Mouse (Mus musculus): Measurements from ENCODE around the gene Homer1. TPM values are rescaled to one million over a fixed set of nuclear protein-coding genes. Genes with fewer than 3 reads are reported as not detected.

Homer1 gene
- polyA plus RNA-seq, 1 experiment from 2014 or later, result 3.0 TPM

DNA sequence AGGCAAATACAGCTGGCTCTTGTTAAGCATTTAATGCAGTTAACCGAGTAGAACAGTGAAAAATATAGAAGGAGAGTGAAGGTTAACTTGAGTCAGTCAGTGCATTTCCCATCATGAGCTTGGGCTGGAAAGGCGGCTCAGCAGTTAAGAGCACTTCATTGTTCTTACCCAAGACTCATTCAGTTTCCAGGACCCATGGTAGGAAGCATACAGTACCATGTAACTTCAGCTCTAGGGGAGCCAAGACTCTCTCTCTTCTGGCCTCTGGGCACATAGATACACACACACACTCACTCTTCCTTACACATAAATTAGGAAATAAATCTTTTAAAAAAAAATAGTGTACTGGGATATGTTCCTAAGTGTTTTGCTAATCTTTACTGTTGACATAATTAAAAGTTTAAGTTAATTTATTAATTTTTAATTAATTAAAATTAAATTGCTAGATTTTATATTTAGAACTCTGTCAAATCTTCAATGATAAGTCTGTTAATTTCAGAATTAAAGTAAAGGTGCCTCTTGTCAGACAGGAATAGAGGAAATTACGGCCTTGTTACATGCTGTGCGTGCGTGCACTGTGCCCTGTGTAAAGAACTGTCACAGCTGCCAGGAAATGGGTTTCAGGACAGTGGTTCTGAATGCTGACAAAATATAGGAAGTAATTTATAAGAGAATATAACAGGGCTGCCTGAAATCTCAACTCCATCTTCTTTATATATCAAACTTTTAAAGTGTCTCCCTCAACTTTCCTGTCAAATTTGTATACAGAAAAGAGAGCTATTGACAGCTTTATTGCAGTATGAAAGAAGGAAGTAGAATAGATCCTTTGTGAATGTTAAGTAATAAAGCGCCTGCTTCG lies 55.2 kb downstream of the Homer1 start:
- H3K27me3 ChIP-seq (replicated peaks; ENCODE audit: control insufficient read depth, insufficient read depth, low read length), result no peaks in the 10 kb centered on the region
- no peaks in the 10 kb centered on the region for H3K36me3 ChIP-seq (ENCODE audit: control insufficient read depth, insufficient read depth, low read length)
- ATAC-seq, result no peak; the same call in 1 of the 2 replicates
- 69% methylated on average over 7 of the region's 7 CpGs for WGBS
- H3K9ac ChIP-seq (ENCODE audit: low read depth, low read length), result no peak overlapping the region
- no peaks in the 10 kb centered on the region for H3K4me1 ChIP-seq (ENCODE audit: control insufficient read depth, insufficient read depth, low read length)
- H3K4me2 ChIP-seq (ENCODE audit: low read depth, low read length), result no peak overlapping the region
- H3K27ac ChIP-seq (ENCODE audit: low read length), result no peak overlapping the region
- H3K4me3 ChIP-seq (ENCODE audit: low read length), result no peak overlapping the region
- no peaks in the 10 kb centered on the region for H3K9me3 ChIP-seq (ENCODE audit: control insufficient read depth, low read length)

DNA sequence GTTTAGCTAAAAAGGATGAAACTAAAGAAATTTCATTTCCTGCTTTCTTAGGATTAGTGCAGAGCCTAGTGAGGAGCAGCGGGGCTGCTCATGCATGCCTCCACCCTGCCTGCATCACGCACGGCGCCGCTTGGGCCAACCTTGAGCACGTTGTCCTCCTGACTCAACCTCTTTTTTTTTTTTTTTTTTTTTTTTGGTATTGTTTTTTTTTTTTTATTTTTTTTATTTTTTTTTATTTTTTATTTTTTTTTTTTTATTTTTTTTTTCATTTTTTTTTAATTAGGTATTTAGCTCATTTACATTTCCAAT lies 55.8 kb downstream of the Homer1 start:
- Histone ChIP-seq H3K27me3 (replicated peaks; ENCODE audit: control insufficient read depth, insufficient read depth, low read length) (no peaks in the 10 kb centered on the region), H3K4me3 (ENCODE audit: low read length) (no peak overlapping the region), H3K4me2 (ENCODE audit: low read depth, low read length) (no peak overlapping the region), H3K4me1 (ENCODE audit: control insufficient read depth, insufficient read depth, low read length) (no peaks in the 10 kb centered on the region), H3K9ac (ENCODE audit: low read depth, low read length) (no peak overlapping the region), H3K9me3 (ENCODE audit: control insufficient read depth, low read length) (no peaks in the 10 kb centered on the region), H3K36me3 (ENCODE audit: control insufficient read depth, insufficient read depth, low read length) (no peaks in the 10 kb centered on the region), H3K27ac (ENCODE audit: low read length) (no peak overlapping the region)
- ATAC-seq, result no peak
- WGBS, result 86% methylated on average over 6 of the region's 6 CpGs

DNA sequence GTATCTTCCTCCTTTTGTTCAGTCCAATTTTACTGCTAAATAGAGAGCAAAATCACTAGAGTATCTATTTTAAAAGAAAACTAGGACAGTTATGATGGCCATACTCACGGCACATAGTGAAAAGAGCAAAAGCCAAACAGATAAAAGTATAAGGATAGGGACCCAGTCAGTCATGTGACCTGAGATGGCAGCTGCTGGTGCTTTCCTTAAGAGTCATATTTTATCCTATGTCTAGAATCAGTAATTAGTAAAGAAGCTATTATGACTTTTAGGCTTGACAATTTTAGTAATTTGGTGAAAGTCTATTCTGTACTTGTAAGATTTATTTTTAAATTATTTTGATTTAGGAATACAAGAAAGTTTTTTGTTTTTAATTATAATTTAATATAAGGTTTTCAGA lies 59.1 kb downstream of the Homer1 start:
- no peak overlapping the region for H3K4me2 ChIP-seq (ENCODE audit: low read depth, low read length)
- H3K9me3 ChIP-seq (ENCODE audit: control insufficient read depth, low read length), result no peaks in the 10 kb centered on the region
- ATAC-seq, result no peak
- H3K36me3 ChIP-seq (ENCODE audit: control insufficient read depth, insufficient read depth, low read length), result no peaks in the 10 kb centered on the region
- WGBS, result 83% methylated on average over 1 of the region's 1 CpGs
- H3K27ac ChIP-seq (ENCODE audit: low read length), result no peak overlapping the region
- H3K4me3 ChIP-seq (ENCODE audit: low read length), result no peak overlapping the region
- H3K9ac ChIP-seq (ENCODE audit: low read depth, low read length), result no peak overlapping the region
- no peaks in the 10 kb centered on the region for H3K27me3 ChIP-seq (replicated peaks; ENCODE audit: control insufficient read depth, insufficient read depth, low read length)
- H3K4me1 ChIP-seq (ENCODE audit: control insufficient read depth, insufficient read depth, low read length), result no peaks in the 10 kb centered on the region

DNA sequence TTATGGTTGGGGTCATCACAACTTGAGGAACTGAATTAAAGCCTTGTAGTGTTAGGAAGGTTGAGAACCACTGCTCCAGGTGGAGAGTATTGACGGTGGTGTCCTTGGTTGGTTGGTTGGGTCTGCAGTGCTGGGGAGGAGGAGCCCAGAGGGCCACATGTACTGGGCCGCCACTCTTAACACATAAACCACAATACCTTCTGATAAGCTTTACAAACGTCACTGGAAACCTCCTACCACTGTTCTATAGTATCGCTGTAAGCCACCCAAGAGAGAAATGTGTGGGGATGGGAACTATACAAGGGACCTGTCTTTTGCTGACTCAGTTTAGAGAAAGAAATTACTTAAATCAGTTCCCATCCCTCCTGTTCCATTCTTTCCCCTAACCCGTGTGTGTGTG lies 68.1 kb downstream of the Homer1 start:
- no peak for ATAC-seq
- Histone ChIP-seq H3K4me2 (ENCODE audit: low read depth, low read length) (no peak overlapping the region), H3K4me3 (ENCODE audit: low read length) (no peak overlapping the region), H3K27ac (ENCODE audit: low read length) (no peak overlapping the region), H3K36me3 (ENCODE audit: control insufficient read depth, insufficient read depth, low read length) (no peaks in the 10 kb centered on the region), H3K9ac (ENCODE audit: low read depth, low read length) (no peak overlapping the region), H3K27me3 (replicated peaks; ENCODE audit: control insufficient read depth, insufficient read depth, low read length) (no peaks in the 10 kb centered on the region), H3K4me1 (ENCODE audit: control insufficient read depth, insufficient read depth, low read length) (no peaks in the 10 kb centered on the region), H3K9me3 (ENCODE audit: control insufficient read depth, low read length) (no peaks in the 10 kb centered on the region)
- 85% methylated on average over 5 of the region's 5 CpGs for WGBS

DNA sequence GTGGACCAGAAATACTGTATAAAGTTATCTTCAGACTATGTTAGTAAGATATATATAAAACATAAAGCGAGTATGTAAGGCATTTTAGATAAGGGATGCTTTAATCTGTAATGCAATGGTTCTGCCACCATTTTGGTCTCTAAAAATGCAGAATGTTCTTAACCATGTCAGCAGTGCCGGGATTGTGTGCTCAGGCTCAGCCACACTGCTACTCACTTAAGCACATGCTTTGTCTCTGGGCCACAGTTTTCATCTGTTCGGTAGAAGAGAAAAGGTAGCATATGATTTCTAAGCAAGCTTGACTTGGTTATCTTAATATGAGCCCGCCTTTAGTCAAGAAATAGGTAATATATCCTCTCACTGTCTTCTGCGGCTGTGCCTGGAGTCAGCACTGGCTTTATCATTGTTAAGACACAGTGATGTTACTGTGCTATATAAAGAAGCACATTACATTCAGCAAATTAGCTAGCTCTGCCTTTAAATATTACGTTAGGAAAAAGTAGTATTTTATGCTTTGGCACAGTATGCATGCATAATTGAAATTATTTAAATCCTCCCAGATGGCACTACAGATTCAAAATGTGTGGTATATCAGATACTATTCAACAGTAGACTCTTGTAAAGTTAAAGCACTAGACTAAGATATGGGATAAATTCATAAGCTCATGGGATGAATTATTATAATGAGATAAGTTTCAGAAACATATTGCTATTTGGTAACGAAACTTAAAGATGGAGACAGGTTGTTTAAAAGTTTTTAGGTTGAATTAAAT lies 69.6 kb downstream of the Homer1 start:
- Histone ChIP-seq H3K4me1 (ENCODE audit: control insufficient read depth, insufficient read depth, low read length) (no peaks in the 10 kb centered on the region), H3K9me3 (ENCODE audit: control insufficient read depth, low read length) (no peaks in the 10 kb centered on the region), H3K27me3 (replicated peaks; ENCODE audit: control insufficient read depth, insufficient read depth, low read length) (no peaks in the 10 kb centered on the region), H3K27ac (ENCODE audit: low read length) (no peak overlapping the region), H3K36me3 (ENCODE audit: control insufficient read depth, insufficient read depth, low read length) (no peaks in the 10 kb centered on the region), H3K9ac (ENCODE audit: low read depth, low read length) (no peak overlapping the region), H3K4me3 (ENCODE audit: low read length) (no peak overlapping the region), H3K4me2 (ENCODE audit: low read depth, low read length) (no peak overlapping the region)
- ATAC-seq, result no peak
- WGBS, result 92% methylated on average over 7 of the region's 7 CpGs

DNA sequence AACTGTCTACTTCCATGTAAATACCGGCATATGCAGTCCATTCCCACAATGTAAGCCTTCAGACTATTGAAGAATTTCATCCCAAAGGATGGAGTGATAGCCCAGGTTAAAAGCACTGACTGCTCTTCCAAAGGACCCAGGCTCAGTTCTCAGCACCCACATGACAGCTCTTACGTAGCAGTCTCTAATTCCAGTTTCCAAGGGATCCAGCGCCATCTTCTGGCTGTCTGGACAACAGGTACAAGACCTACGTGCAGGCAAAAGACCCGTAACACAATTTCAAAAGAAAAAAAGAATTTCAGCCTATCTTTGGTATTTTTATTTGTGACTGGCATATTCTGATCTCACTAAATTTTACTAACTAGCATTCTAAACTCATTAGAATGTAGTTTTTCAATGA lies 75.0 kb downstream of the Homer1 start:
- no peak for ATAC-seq
- no peaks in the 10 kb centered on the region for H3K4me1 ChIP-seq (ENCODE audit: control insufficient read depth, insufficient read depth, low read length)
- no peaks in the 10 kb centered on the region for H3K36me3 ChIP-seq (ENCODE audit: control insufficient read depth, insufficient read depth, low read length)
- no peak overlapping the region for H3K4me2 ChIP-seq (ENCODE audit: low read depth, low read length)
- H3K9me3 ChIP-seq (ENCODE audit: control insufficient read depth, low read length), result no peaks in the 10 kb centered on the region
- no peak overlapping the region for H3K9ac ChIP-seq (ENCODE audit: low read depth, low read length)
- H3K4me3 ChIP-seq (ENCODE audit: low read length), result no peak overlapping the region
- H3K27me3 ChIP-seq (replicated peaks; ENCODE audit: control insufficient read depth, insufficient read depth, low read length), result no peaks in the 10 kb centered on the region
- no peak overlapping the region for H3K27ac ChIP-seq (ENCODE audit: low read length)
- WGBS, result 93% methylated on average over 5 of the region's 5 CpGs

GRCm38 (mm10) chr13:93378493-93378892 lies 79.1 kb downstream of the Homer1 start:
- Histone ChIP-seq H3K4me3 (ENCODE audit: low read length) (no peak overlapping the region), H3K9me3 (ENCODE audit: control insufficient read depth, low read length) (no peaks in the 10 kb centered on the region), H3K27me3 (replicated peaks; ENCODE audit: control insufficient read depth, insufficient read depth, low read length) (no peaks in the 10 kb centered on the region), H3K36me3 (ENCODE audit: control insufficient read depth, insufficient read depth, low read length) (no peaks in the 10 kb centered on the region), H3K4me1 (ENCODE audit: control insufficient read depth, insufficient read depth, low read length) (no peaks in the 10 kb centered on the region), H3K27ac (ENCODE audit: low read length) (no peak overlapping the region), H3K9ac (ENCODE audit: low read depth, low read length) (no peak overlapping the region), H3K4me2 (ENCODE audit: low read depth, low read length) (no peak overlapping the region)
- ATAC-seq, result no peak
- 85% methylated on average over 1 of the region's 1 CpGs for WGBS

GRCm38 (mm10) chr13:93380399-93381063 lies 81.1 kb downstream of the Homer1 start:
- Histone ChIP-seq H3K4me2 (ENCODE audit: low read depth, low read length) (no peak overlapping the region), H3K27ac (ENCODE audit: low read length) (no peak overlapping the region), H3K27me3 (replicated peaks; ENCODE audit: control insufficient read depth, insufficient read depth, low read length) (no peaks in the 10 kb centered on the region), H3K4me1 (ENCODE audit: control insufficient read depth, insufficient read depth, low read length) (no peaks in the 10 kb centered on the region), H3K36me3 (ENCODE audit: control insufficient read depth, insufficient read depth, low read length) (no peaks in the 10 kb centered on the region), H3K9me3 (ENCODE audit: control insufficient read depth, low read length) (no peaks in the 10 kb centered on the region), H3K4me3 (ENCODE audit: low read length) (no peak overlapping the region), H3K9ac (ENCODE audit: low read depth, low read length) (no peak overlapping the region)
- WGBS, result 93% methylated on average over 8 of the region's 8 CpGs
- no peak for ATAC-seq

- Histone ChIP-seq H3K27ac (ENCODE audit: low read length) (no peak overlapping the region), H3K4me2 (ENCODE audit: low read depth, low read length) (no peak overlapping the region), H3K4me1 (ENCODE audit: control insufficient read depth, insufficient read depth, low read length) (no peaks in the 10 kb centered on the region), H3K9me3 (ENCODE audit: control insufficient read depth, low read length) (no peaks in the 10 kb centered on the region), H3K4me3 (ENCODE audit: low read length) (no peak overlapping the region), H3K27me3 (replicated peaks; ENCODE audit: control insufficient read depth, insufficient read depth, low read length) (no peaks in the 10 kb centered on the region), H3K36me3 (ENCODE audit: control insufficient read depth, insufficient read depth, low read length) (no peaks in the 10 kb centered on the region), H3K9ac (ENCODE audit: low read depth, low read length) (no peak overlapping the region)
- WGBS, result 75% methylated on average over 1 of the region's 1 CpGs
- ATAC-seq, result peak; percentile 62; the same call in 1 of the 2 replicates
These were observed 81.9 kb downstream of the Homer1 start for GRCm38 (mm10) chr13:93381301-93381700.

Measured in intestine, embryonic 16.5 days (tissue).